ENCODE assay signal across 8 mouse cellular contexts in genomic region chr11:55469048-55469843, GRCm38 (mm10). TPM values are rescaled to one million over a fixed set of nuclear protein-coding genes. Genes with fewer than 3 reads are reported as not detected.
DNase-seq lines count a peak whose midpoint lies in the region; ATAC-seq and TF ChIP-seq lines count a peak whose summit lies in the region.

G3bp1 (plus strand) TSS chr11:55469685.

- TF ChIP-seq POLR2A in lung, adult 2 months (IDR thresholded peaks at IDR 0.05; ENCODE audit: borderline replicate concordance, extremely low read depth, low read depth, low read length) = peak; percentile 97

- H3K9me3 ChIP-seq in ES-E14 (ENCODE audit: control insufficient read depth, insufficient read depth, low read depth, low read length) = no peaks in the 10 kb centered on the region
- H3K9me3 ChIP-seq in forebrain, embryonic 15.5 days = no peaks in the 10 kb centered on the region

- peak within 1 kb of the TSS; percentile 95 for H3K9ac ChIP-seq in ES-E14 (ENCODE audit: insufficient read depth, low read depth, low read length, poor library complexity, severe bottlenecking)
- H3K9ac ChIP-seq in forebrain, embryonic 15.5 days (replicated peaks) = peak within 1 kb of the TSS; percentile 89

- WGBS in forebrain, embryonic 15.5 days = under 1% methylated on average over 52 of the region's 57 CpGs
- under 1% methylated on average over 57 of the region's 57 CpGs for WGBS in lung, adult 2 months

- H3K4me1 ChIP-seq in ES-E14 (ENCODE audit: control insufficient read depth in 2 of 2, insufficient read depth in 2 of 2, low read length in 2 of 2, poor library complexity in 1 of 2) = peaks cover 2 to 3% of the 10 kb centered on the region in 2 experiments; a peak in 2 of 4 replicates
- peaks cover 28% of the 10 kb centered on the region for H3K4me1 ChIP-seq in forebrain, embryonic 15.5 days
- peaks cover 9% of the 10 kb centered on the region for H3K4me1 ChIP-seq in lung, adult 2 months (ENCODE audit: control insufficient read depth, insufficient read depth, low read length)

- peak; percentile 99 for ATAC-seq in forebrain, embryonic 15.5 days (replicated peaks)
- ATAC-seq in neutrophil, adult 5-6 weeks (ENCODE audit: extremely low read depth, insufficient number of reproducible peaks, low FRiP score, poor library complexity, severe bottlenecking) = peak; percentile 91

- in situ Hi-C loops in ES-E14 (cut with MboI; ENCODE audit: low sequenced_read_pairs in 2 of 2, unreplicated experiment in 2 of 2) = no loop called here

- TF ChIP-seq CTCF in lung, adult 2 months (IDR thresholded peaks at IDR 0.05; ENCODE audit: insufficient read depth, low read length) = no peak

- H3K27me3 ChIP-seq in forebrain, embryonic 15.5 days = no peaks in the 10 kb centered on the region

- peaks cover 14% of the 10 kb centered on the region for H3K36me3 ChIP-seq in ES-E14 (ENCODE audit: control insufficient read depth, insufficient read depth, low read length, poor library complexity, severe bottlenecking)
- H3K36me3 ChIP-seq in forebrain, embryonic 15.5 days = peaks cover 9% of the 10 kb centered on the region; the same call in 1 of the 2 replicates

- peak within 1 kb of the TSS; percentile 93 to 96 for H3K4me3 ChIP-seq in ES-E14 (ENCODE audit: insufficient read depth in 1 of 2, low read depth in 1 of 2, low read length in 2 of 2, poor library complexity in 1 of 2, severe bottlenecking in 1 of 2)
- peak within 1 kb of the TSS; percentile 73 for H3K4me3 ChIP-seq in forebrain, embryonic 15.5 days
- peak within 1 kb of the TSS; percentile 75 for H3K4me3 ChIP-seq in lung, adult 2 months (replicated peaks; ENCODE audit: extremely low read depth, low read depth, low read length)

- DNase-seq in ES-E14 (ENCODE audit: low read depth, low spot score) = peak; percentile 99
- peak; percentile 100 for DNase-seq in cerebellum, adult 11-12 months
- peak; percentile 100 for DNase-seq in heart, postnatal 25 days (ENCODE audit: low spot score)
- DNase-seq in layer of hippocampus, adult 18-20 months (ENCODE audit: low spot score in 2 of 2) = peak; percentile 99 to 100
- DNase-seq in lung, adult 2 months = peak; percentile 98
- peak; percentile 99 to 100 for DNase-seq in thymus, adult 18-20 months

- peak within 1 kb of the TSS; percentile 92 for H3K27ac ChIP-seq in ES-E14 (ENCODE audit: insufficient read depth, low read depth, low read length, poor library complexity, severe bottlenecking)
- H3K27ac ChIP-seq in forebrain, embryonic 15.5 days (replicated peaks) = peak within 1 kb of the TSS; percentile 92

- peak within 1 kb of the TSS; percentile 93 for H3K4me2 ChIP-seq in forebrain, embryonic 15.5 days (replicated peaks)

- intact Hi-C loops in heart, postnatal 25 days (cut with DNase I) = no loop called here

TF ChIP-seq in ES-E14, 5 proteins besides CTCF, POLR2A, EP300 and RAD21:
- TF ChIP-seq HCFC1 (IDR thresholded peaks at IDR 0.05; ENCODE audit: borderline replicate concordance, insufficient read depth, low read length) = peak; percentile 49; the same call in 1 of the 2 replicates
- TF ChIP-seq CHD2 (IDR thresholded peaks at IDR 0.05; ENCODE audit: low read depth, low read length) = peak; percentile 97
- no peak for TF ChIP-seq ZC3H11A (IDR thresholded peaks at IDR 0.05; ENCODE audit: borderline replicate concordance, low read depth, low read length)

RNA-seq across cellular contexts. Expression of gene G3bp1, which starts in this region (rescaled TPM):
- 178 and 189 TPM in 2 replicates for total RNA-seq in ES-E14 (2012; rRNA removed)
- 154 and 161 TPM in 2 replicates for polyA plus RNA-seq in forebrain, embryonic 15.5 days (2015; fragmentation: Nextera tagmentation; extraction: Ambion mirVana)
- 10 to 100 TPM; 39.7 to 42.8 TPM for total RNA-seq in heart, postnatal 25 days (2021)
- total RNA-seq in layer of hippocampus, adult 18-20 months (2021) = 10 to 100 TPM; 34.6 to 34.8 TPM
- 20.5 and 21.8 TPM in 2 replicates for polyA plus RNA-seq in lung, adult 2 months (2012; rRNA removed)
- 48.6 and 49.8 TPM in 2 replicates for total RNA-seq in neutrophil, adult 5-6 weeks (2017)

Comparison
In these comparisons a context has a peak if more than half of its experiments do, and no peak if none do; other contexts are left out.
1. Peak in every context shown above with its lines: DNase-seq, ATAC-seq, H3K4me3 ChIP-seq and H3K27ac ChIP-seq.